Mouse (Mus musculus) bone marrow macrophage, adult 2 months (primary cell): Measurements from ENCODE around the gene Flt3. TPM values are rescaled to one million over a fixed set of nuclear protein-coding genes. Genes with fewer than 3 reads are reported as not detected.

Experiments used
- H3K27ac ChIP-seq: 2 replicates; pipeline ENCODE4 v1.5.1; 2012; ENCODE audit warnings: low read depth, low read length; ENCODE audit not compliant: insufficient read depth
- H3K4me1 ChIP-seq: 2 replicates; pipeline ENCODE4 v1.6.1; 2012; ENCODE audit warnings: low read length; ENCODE audit not compliant: control insufficient read depth, insufficient read depth
- H3K4me3 ChIP-seq: 2 replicates; pipeline ENCODE4 v1.5.1; 2012; ENCODE audit warnings: mild to moderate bottlenecking, low read length, moderate library complexity; ENCODE audit not compliant: insufficient read depth
- CTCF ChIP-seq: IDR thresholded peaks from 2 replicates; pipeline ENCODE4 v1.5.1; 2012; ENCODE audit warnings: low read depth, mild to moderate bottlenecking, low read length, moderate library complexity
- POLR2A ChIP-seq: IDR thresholded peaks from 2 replicates; pipeline ENCODE4 v1.6.1; 2012; ENCODE audit warnings: mild to moderate bottlenecking, low read depth, low read length, borderline replicate concordance
- polyA plus RNA-seq: library from polyadenylated mRNA; stranded (reverse); fragments of >200 nt; gene quantifications from 2 replicates; pipeline ENCODE4 v1.2.4, GENCODE M21; 2012; ENCODE audit not compliant: missing spikeins, insufficient read depth, insufficient read length

The Flt3 gene
- polyA plus RNA-seq, 1 experiment = not detected

GRCm38 (mm10) chr5:147306638-147307397, 93.5 kb downstream of the Flt3 start, which contains the start of gene Cdx2:
TSS of gene Cdx2 (minus strand) at chr5:147307270.
- no peaks in the 10 kb centered on the region for H3K4me1 ChIP-seq
- no peak for TF ChIP-seq POLR2A
- no peak for TF ChIP-seq CTCF
- no peak within 1 kb of the TSS for H3K4me3 ChIP-seq
- H3K27ac ChIP-seq = no peak within 1 kb of the TSS

- Histone ChIP-seq H3K27ac (no peak overlapping the region), H3K4me3 (no peak overlapping the region), H3K4me1 (no peaks in the 10 kb centered on the region)
- no peak for TF ChIP-seq CTCF
Observed at GRCm38 (mm10) chr5:147305856-147306637, 94.2 kb downstream of the Flt3 start.

GRCm38 (mm10) chr5:147305166-147305565, 95.1 kb downstream of the Flt3 start:
- Histone ChIP-seq H3K4me1 (no peaks in the 10 kb centered on the region), H3K4me3 (no peak overlapping the region), H3K27ac (no peak overlapping the region)
- no peak for TF ChIP-seq POLR2A
- TF ChIP-seq CTCF = no peak

- Histone ChIP-seq H3K4me1 (no peaks in the 10 kb centered on the region), H3K4me3 (no peak overlapping the region), H3K27ac (no peak overlapping the region)
- TF ChIP-seq POLR2A (no peak), CTCF (no peak)
Observed at GRCm38 (mm10) chr5:147304276-147305155, 95.8 kb downstream of the Flt3 start.

GRCm38 (mm10) chr5:147302746-147303400, 97.4 kb downstream of the Flt3 start:
- no peaks in the 10 kb centered on the region; the same call in 1 of the 2 replicates for H3K4me1 ChIP-seq
- no peak overlapping the region for H3K27ac ChIP-seq
- no peak overlapping the region for H3K4me3 ChIP-seq
- no peak for TF ChIP-seq POLR2A
- TF ChIP-seq CTCF = no peak

GRCm38 (mm10) chr5:147302141-147302540, 98.1 kb downstream of the Flt3 start:
- Histone ChIP-seq H3K4me3 (no peak overlapping the region), H3K27ac (no peak overlapping the region), H3K4me1 (no peaks in the 10 kb centered on the region; the same call in 1 of the 2 replicates)
- no peak for TF ChIP-seq POLR2A

- H3K4me3 ChIP-seq = no peak overlapping the region
- H3K27ac ChIP-seq = no peak overlapping the region
- no peaks in the 10 kb centered on the region; the same call in 1 of the 2 replicates for H3K4me1 ChIP-seq
- TF ChIP-seq CTCF (no peak), POLR2A (no peak)
Observed at GRCm38 (mm10) chr5:147301781-147302070, 98.6 kb downstream of the Flt3 start.

- Histone ChIP-seq H3K4me1 (no peaks in the 10 kb centered on the region; the same call in 1 of the 2 replicates), H3K4me3 (no peak overlapping the region), H3K27ac (no peak overlapping the region)
- TF ChIP-seq POLR2A = no peak
Observed at GRCm38 (mm10) chr5:147300917-147301780, 99.1 kb downstream of the Flt3 start.

GRCm38 (mm10) chr5:147300001-147300363, 100.3 kb downstream of the Flt3 start:
- Histone ChIP-seq H3K4me3 (no peak overlapping the region), H3K4me1 (no peaks in the 10 kb centered on the region; the same call in 1 of the 2 replicates), H3K27ac (no peak overlapping the region)
- TF ChIP-seq POLR2A (no peak), CTCF (no peak)
